Mouse (Mus musculus): ENCODE measurements around the gene Ankrd9. TPM values are rescaled to one million over a fixed set of nuclear protein-coding genes. Genes with fewer than 3 reads are reported as not detected.

The Ankrd9 gene
- total and polyA plus RNA-seq, 3 experiments: 2.6 to 19.3 (median 7.5) TPM

DNA sequence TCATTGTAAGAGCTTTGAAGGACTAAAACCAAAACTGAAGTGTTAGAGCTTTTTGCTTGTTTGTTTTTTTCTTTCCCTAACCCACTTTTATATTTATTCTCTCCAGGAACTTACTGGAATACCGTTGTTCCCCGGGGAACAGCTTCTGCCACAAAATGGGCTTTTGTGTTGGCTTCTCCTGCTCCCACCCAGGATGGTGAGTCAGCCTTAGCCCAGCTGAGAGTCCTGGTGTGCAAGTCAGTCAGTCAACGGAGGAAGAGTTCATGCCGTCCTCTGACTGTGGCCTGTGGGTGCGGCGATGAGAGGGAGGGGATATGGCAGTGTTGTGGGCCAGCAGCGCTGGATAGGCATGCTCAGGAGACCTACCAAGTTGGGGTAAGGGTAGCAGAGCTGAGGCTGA lies 32.6 kb downstream of the Ankrd9 start:
- H3K36me3 ChIP-seq (replicated peaks): peaks cover 72% of the 10 kb centered on the region
- no peak for ATAC-seq (ENCODE audit: extremely low read depth, insufficient number of reproducible peaks, low FRiP score, poor library complexity, severe bottlenecking)
- H3K27me3 ChIP-seq (ENCODE audit: insufficient read depth, low read length): no peaks in the 10 kb centered on the region
- TF ChIP-seq GATA2 (IDR thresholded peaks at IDR 0.05; ENCODE audit: borderline replicate concordance, low read depth, low read length): no peak
- no peak for TF ChIP-seq GATA1 (IDR thresholded peaks at IDR 0.05; ENCODE audit: borderline replicate concordance, low read length)
- no peak for TF ChIP-seq POLR2AphosphoS5 (IDR thresholded peaks at IDR 0.05; ENCODE audit: insufficient replicate concordance, low read depth, low read length)
- no peak for TF ChIP-seq TAL1 (conservative IDR thresholded peaks at IDR 0.05; ENCODE audit: low read depth, low read length)
- TF ChIP-seq CTCF (IDR thresholded peaks at IDR 0.05; ENCODE audit: low read depth, low read length): no peak
- H3K4me3 ChIP-seq (ENCODE audit: low read depth, low read length): no peak overlapping the region
- no peak for DNase-seq (ENCODE audit: low spot score)
- peaks cover 5% of the 10 kb centered on the region for H3K4me1 ChIP-seq (ENCODE audit: insufficient read depth, low read depth, low read length)
- H3K9me3 ChIP-seq (replicated peaks): no peaks in the 10 kb centered on the region

DNA sequence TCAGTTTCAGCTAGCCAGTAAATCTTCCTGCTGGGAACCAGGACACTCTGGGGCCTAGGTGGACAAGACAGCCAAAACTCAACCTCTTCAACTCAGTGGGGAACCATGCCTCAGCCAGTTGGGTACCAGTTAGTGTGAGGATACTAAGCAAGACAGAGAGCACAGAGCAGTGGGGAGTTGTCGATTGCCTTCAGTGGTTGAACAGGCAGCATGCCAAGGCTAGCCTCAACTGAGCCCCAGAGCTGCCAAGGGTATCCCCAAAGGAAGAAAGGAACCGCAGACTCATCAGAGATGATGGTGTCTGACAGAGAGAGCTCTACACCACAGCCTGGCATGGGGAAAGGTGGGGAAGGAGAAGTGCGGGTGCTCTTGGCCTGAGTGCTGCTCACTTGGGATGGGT lies 38.0 kb downstream of the Ankrd9 start:
- Histone ChIP-seq H3K9me3 (replicated peaks) (no peaks in the 10 kb centered on the region), H3K27me3 (ENCODE audit: insufficient read depth, low read length) (no peaks in the 10 kb centered on the region), H3K4me1 (ENCODE audit: insufficient read depth, low read depth, low read length) (peaks cover 9% of the 10 kb centered on the region), H3K36me3 (replicated peaks) (peaks cover 82% of the 10 kb centered on the region), H3K4me3 (ENCODE audit: low read depth, low read length) (no peak overlapping the region)
- ATAC-seq (ENCODE audit: extremely low read depth, insufficient number of reproducible peaks, low FRiP score, poor library complexity, severe bottlenecking) (no peak), DNase-seq (ENCODE audit: low spot score) (no peak)
- TF ChIP-seq GATA1 (IDR thresholded peaks at IDR 0.05; ENCODE audit: borderline replicate concordance, low read length): no peak
- TF ChIP-seq GATA2 (IDR thresholded peaks at IDR 0.05; ENCODE audit: borderline replicate concordance, low read depth, low read length): no peak
- TF ChIP-seq TAL1 (conservative IDR thresholded peaks at IDR 0.05; ENCODE audit: low read depth, low read length): no peak
- no peak for TF ChIP-seq CTCF (IDR thresholded peaks at IDR 0.05; ENCODE audit: low read depth, low read length)
- TF ChIP-seq POLR2AphosphoS5 (IDR thresholded peaks at IDR 0.05; ENCODE audit: insufficient replicate concordance, low read depth, low read length): no peak

DNA sequence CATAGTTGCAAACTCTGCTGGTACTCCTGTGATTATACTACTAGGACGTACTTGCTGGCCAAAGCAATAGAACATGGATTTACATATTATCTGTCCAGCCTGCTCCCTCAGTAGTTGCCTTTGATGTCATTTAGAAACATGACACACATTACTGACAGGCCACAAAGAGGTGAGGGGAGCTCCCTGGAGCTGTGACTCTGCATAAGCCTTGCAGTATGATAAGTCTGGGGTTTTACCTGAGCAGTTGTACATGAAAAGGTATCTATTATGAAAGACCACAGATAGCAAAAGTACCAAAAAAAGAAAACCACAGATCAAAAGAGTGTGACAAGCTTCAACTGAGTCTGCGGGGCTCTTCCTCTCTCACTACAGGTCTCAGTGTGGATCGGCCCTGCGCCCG lies 39.5 kb downstream of the Ankrd9 start:
- TF ChIP-seq TAL1 (conservative IDR thresholded peaks at IDR 0.05; ENCODE audit: low read depth, low read length): no peak
- TF ChIP-seq GATA2 (IDR thresholded peaks at IDR 0.05; ENCODE audit: borderline replicate concordance, low read depth, low read length): no peak
- TF ChIP-seq GATA1 (IDR thresholded peaks at IDR 0.05; ENCODE audit: borderline replicate concordance, low read length): no peak
- TF ChIP-seq CTCF (IDR thresholded peaks at IDR 0.05; ENCODE audit: low read depth, low read length): no peak
- TF ChIP-seq POLR2AphosphoS5 (IDR thresholded peaks at IDR 0.05; ENCODE audit: insufficient replicate concordance, low read depth, low read length): no peak
- H3K4me1 ChIP-seq (ENCODE audit: insufficient read depth, low read depth, low read length): peaks cover 9% of the 10 kb centered on the region
- peaks cover 79% of the 10 kb centered on the region for H3K36me3 ChIP-seq (replicated peaks)
- no peaks in the 10 kb centered on the region for H3K9me3 ChIP-seq (replicated peaks)
- no peak for DNase-seq (ENCODE audit: low spot score)
- no peak overlapping the region for H3K4me3 ChIP-seq (ENCODE audit: low read depth, low read length)
- no peak for ATAC-seq (ENCODE audit: extremely low read depth, insufficient number of reproducible peaks, low FRiP score, poor library complexity, severe bottlenecking)
- no peaks in the 10 kb centered on the region for H3K27me3 ChIP-seq (ENCODE audit: insufficient read depth, low read length)

DNA sequence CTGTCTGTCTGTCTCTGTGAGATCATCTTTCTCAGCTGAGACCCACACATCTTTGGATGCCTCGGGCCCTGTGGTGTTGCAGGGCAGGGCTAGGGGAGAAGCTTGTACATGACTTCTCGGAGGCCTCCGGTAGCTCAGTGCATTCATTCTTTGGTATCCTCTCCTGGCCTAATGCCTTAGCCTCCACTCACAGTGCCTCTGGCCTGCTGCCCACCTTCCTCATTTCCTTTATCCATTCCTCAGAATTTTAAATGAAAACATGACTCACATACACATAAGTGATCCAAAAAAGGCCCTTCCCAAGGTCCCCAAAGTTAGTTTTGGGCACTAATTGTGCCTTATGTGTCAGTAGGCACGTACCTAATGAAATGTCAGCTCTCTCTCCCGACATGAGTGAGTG lies 41.3 kb downstream of the Ankrd9 start:
- Histone ChIP-seq H3K4me1 (ENCODE audit: insufficient read depth, low read depth, low read length) (peaks cover 9% of the 10 kb centered on the region), H3K4me3 (ENCODE audit: low read depth, low read length) (no peak overlapping the region), H3K36me3 (replicated peaks) (peaks cover 84% of the 10 kb centered on the region), H3K27me3 (ENCODE audit: insufficient read depth, low read length) (no peaks in the 10 kb centered on the region), H3K9me3 (replicated peaks) (no peaks in the 10 kb centered on the region)
- DNase-seq (ENCODE audit: low spot score): no peak
- no peak for TF ChIP-seq POLR2AphosphoS5 (IDR thresholded peaks at IDR 0.05; ENCODE audit: insufficient replicate concordance, low read depth, low read length)
- TF ChIP-seq GATA2 (IDR thresholded peaks at IDR 0.05; ENCODE audit: borderline replicate concordance, low read depth, low read length): no peak
- no peak for TF ChIP-seq TAL1 (conservative IDR thresholded peaks at IDR 0.05; ENCODE audit: low read depth, low read length)
- no peak for TF ChIP-seq GATA1 (IDR thresholded peaks at IDR 0.05; ENCODE audit: borderline replicate concordance, low read length)
- TF ChIP-seq CTCF (IDR thresholded peaks at IDR 0.05; ENCODE audit: low read depth, low read length): no peak
- ATAC-seq (ENCODE audit: extremely low read depth, insufficient number of reproducible peaks, low FRiP score, poor library complexity, severe bottlenecking): no peak

DNA sequence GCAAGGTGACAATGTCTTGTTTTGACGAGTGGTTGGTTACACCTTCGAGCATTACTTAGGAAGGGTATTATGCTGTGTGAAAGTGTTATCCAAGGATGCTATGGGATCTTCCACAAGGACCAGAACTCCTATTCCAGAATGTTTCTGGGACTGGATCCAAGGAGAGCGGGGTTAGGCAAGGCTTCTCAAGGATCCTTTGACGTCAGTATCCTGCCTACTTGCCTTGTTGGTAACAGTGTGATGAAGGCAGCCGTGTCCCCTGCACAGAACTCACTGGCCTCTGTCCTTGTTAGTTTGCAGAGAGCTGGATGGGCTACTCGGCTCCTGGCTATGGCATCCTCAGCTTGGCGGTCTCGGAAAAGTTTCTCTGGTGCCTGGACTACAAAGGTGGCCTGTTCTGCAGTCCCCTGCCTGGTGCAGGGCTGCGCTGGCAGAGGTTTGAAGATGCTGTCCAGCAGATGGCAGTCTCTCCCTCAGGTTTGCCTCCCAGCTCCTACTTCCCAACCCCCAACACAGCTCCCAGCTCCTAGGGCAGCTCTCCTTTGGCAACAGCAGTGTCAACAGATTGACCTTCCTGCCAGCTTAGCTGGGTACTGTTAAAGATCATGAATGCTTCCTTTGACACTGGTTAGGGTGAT lies 42.7 kb downstream of the Ankrd9 start:
- ATAC-seq (ENCODE audit: extremely low read depth, insufficient number of reproducible peaks, low FRiP score, poor library complexity, severe bottlenecking) (peak; percentile 71), DNase-seq (ENCODE audit: low spot score) (peak; percentile 84)
- no peak overlapping the region for H3K4me3 ChIP-seq (ENCODE audit: low read depth, low read length)
- H3K27me3 ChIP-seq (ENCODE audit: insufficient read depth, low read length): no peaks in the 10 kb centered on the region
- H3K4me1 ChIP-seq (ENCODE audit: insufficient read depth, low read depth, low read length): peaks cover 9% of the 10 kb centered on the region
- TF ChIP-seq CTCF (IDR thresholded peaks at IDR 0.05; ENCODE audit: low read depth, low read length): peak; percentile 82
- TF ChIP-seq GATA2 (IDR thresholded peaks at IDR 0.05; ENCODE audit: borderline replicate concordance, low read depth, low read length): no peak
- TF ChIP-seq GATA1 (IDR thresholded peaks at IDR 0.05; ENCODE audit: borderline replicate concordance, low read length): no peak
- TF ChIP-seq POLR2AphosphoS5 (IDR thresholded peaks at IDR 0.05; ENCODE audit: insufficient replicate concordance, low read depth, low read length): no peak
- H3K36me3 ChIP-seq (replicated peaks): peaks cover 88% of the 10 kb centered on the region
- H3K9me3 ChIP-seq (replicated peaks): no peaks in the 10 kb centered on the region

DNA sequence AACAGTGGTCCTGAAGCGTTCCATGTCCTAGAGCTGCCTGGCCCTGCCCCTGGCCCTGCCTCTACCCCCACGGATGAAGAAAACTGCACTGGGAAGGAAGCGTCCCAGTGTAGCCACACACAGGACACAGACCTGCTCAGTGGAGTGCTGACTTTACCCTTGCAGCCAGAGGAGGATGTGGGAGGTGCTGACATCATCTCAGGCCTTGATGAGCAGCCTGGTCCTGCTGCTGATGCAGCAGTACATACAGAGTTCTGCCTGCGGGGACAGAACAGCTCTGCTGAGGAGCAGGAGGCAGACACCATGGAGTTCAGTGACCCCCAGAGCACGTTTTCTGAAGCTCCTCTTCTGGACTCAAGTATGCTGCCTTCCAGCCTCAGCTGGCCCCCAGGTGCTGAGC lies 46.0 kb downstream of the Ankrd9 start:
- TF ChIP-seq POLR2AphosphoS5 (IDR thresholded peaks at IDR 0.05; ENCODE audit: insufficient replicate concordance, low read depth, low read length): no peak
- no peak for TF ChIP-seq CTCF (IDR thresholded peaks at IDR 0.05; ENCODE audit: low read depth, low read length)
- TF ChIP-seq GATA2 (IDR thresholded peaks at IDR 0.05; ENCODE audit: borderline replicate concordance, low read depth, low read length): no peak
- no peak for TF ChIP-seq TAL1 (conservative IDR thresholded peaks at IDR 0.05; ENCODE audit: low read depth, low read length)
- no peak for TF ChIP-seq GATA1 (IDR thresholded peaks at IDR 0.05; ENCODE audit: borderline replicate concordance, low read length)
- peaks cover 9% of the 10 kb centered on the region for H3K4me1 ChIP-seq (ENCODE audit: insufficient read depth, low read depth, low read length)
- no peak for DNase-seq (ENCODE audit: low spot score)
- H3K4me3 ChIP-seq (ENCODE audit: low read depth, low read length): no peak overlapping the region; the same call in 1 of the 2 replicates
- no peak for ATAC-seq (ENCODE audit: extremely low read depth, insufficient number of reproducible peaks, low FRiP score, poor library complexity, severe bottlenecking)
- H3K27me3 ChIP-seq (ENCODE audit: insufficient read depth, low read length): no peaks in the 10 kb centered on the region
- no peaks in the 10 kb centered on the region for H3K9me3 ChIP-seq (replicated peaks)
- peaks cover 86% of the 10 kb centered on the region for H3K36me3 ChIP-seq (replicated peaks)

Other genes with a start within 250 kb of the Ankrd9 start
- gene Wdr20, start 241.1 kb downstream of the Ankrd9 start, total RNA-seq (2014; fragmentation: Nextera tagmentation): 28.5 and 36.9 TPM in 2 replicates
- gene Wdr20, start 241.1 kb downstream of the Ankrd9 start, total RNA-seq (2017): 47.1 and 47.7 TPM in 2 replicates
- 8.1 and 16.4 TPM in 2 replicates for gene Wdr20, start 241.1 kb downstream of the Ankrd9 start, polyA plus RNA-seq (2012)
- gene Mok, start 138.1 kb downstream of the Ankrd9 start, total RNA-seq (2014; fragmentation: Nextera tagmentation): 0.49 and 3.3 TPM in 2 replicates
- 0.76 and 0.93 TPM in 2 replicates for gene Mok, start 138.1 kb downstream of the Ankrd9 start, total RNA-seq (2017)
- 0.41 and 0.62 TPM in 2 replicates for gene Mok, start 138.1 kb downstream of the Ankrd9 start, polyA plus RNA-seq (2012)
- 4.7 and 8.1 TPM in 2 replicates for gene Zfp839, start 128.8 kb downstream of the Ankrd9 start, total RNA-seq (2014; fragmentation: Nextera tagmentation)
- gene Zfp839, start 128.8 kb downstream of the Ankrd9 start, total RNA-seq (2017): 7.9 and 16.0 TPM in 2 replicates
- gene Zfp839, start 128.8 kb downstream of the Ankrd9 start, polyA plus RNA-seq (2012): 7.0 and 8.0 TPM in 2 replicates
- gene Cinp, start 89.9 kb downstream of the Ankrd9 start, total RNA-seq (2014; fragmentation: Nextera tagmentation): 78.8 and 82.8 TPM in 2 replicates
- 127 and 134 TPM in 2 replicates for gene Cinp, start 89.9 kb downstream of the Ankrd9 start, total RNA-seq (2017)
- gene Cinp, start 89.9 kb downstream of the Ankrd9 start, polyA plus RNA-seq (2012): 14.0 and 23.4 TPM in 2 replicates
- 9.2 and 13.9 TPM in 2 replicates for gene Tecpr2, start 89.8 kb downstream of the Ankrd9 start, total RNA-seq (2014; fragmentation: Nextera tagmentation)
- 7.7 and 8.7 TPM in 2 replicates for gene Tecpr2, start 89.8 kb downstream of the Ankrd9 start, total RNA-seq (2017)
- gene Tecpr2, start 89.8 kb downstream of the Ankrd9 start, polyA plus RNA-seq (2012): 4.5 and 5.6 TPM in 2 replicates
- 304 and 341 TPM in 2 replicates for gene Rcor1, start 60.3 kb upstream of the Ankrd9 start, total RNA-seq (2014; fragmentation: Nextera tagmentation)
- gene Rcor1, start 60.3 kb upstream of the Ankrd9 start, total RNA-seq (2017): 104 and 125 TPM in 2 replicates
- gene Rcor1, start 60.3 kb upstream of the Ankrd9 start, polyA plus RNA-seq (2012): 84.4 and 93.1 TPM in 2 replicates
- not detected in 2 replicates for gene Traf3, start 187.3 kb upstream of the Ankrd9 start, total RNA-seq (2014; fragmentation: Nextera tagmentation)
- gene Traf3, start 187.3 kb upstream of the Ankrd9 start, total RNA-seq (2017): 0.16 and 0.35 TPM in 2 replicates
- not detected in 2 replicates for gene Traf3, start 187.3 kb upstream of the Ankrd9 start, polyA plus RNA-seq (2012)
- not detected in 2 replicates for gene 4930595D18Rik, start 205.5 kb upstream of the Ankrd9 start, total RNA-seq (2014; fragmentation: Nextera tagmentation)
- gene 4930595D18Rik, start 205.5 kb upstream of the Ankrd9 start, total RNA-seq (2017): 0.16 TPM in 1 of 2 replicates, not detected in the other
- gene 4930595D18Rik, start 205.5 kb upstream of the Ankrd9 start, polyA plus RNA-seq (2012): not detected in 2 replicates